8 mouse cellular contexts compared by ENCODE assay signal in genomic region chr10:60407831-60408230, GRCm38 (mm10). TPM values are rescaled to one million over a fixed set of nuclear protein-coding genes. Genes with fewer than 3 reads are reported as not detected.
A peak's percentile ranks its signal among the peaks of the same experiment; 100 is the strongest.
DNase-seq lines count a peak whose midpoint lies in the region; ATAC-seq lines count a peak whose summit lies in the region.

No protein-coding gene starts in this region.

- H3K9ac ChIP-seq in embryonic facial prominence, embryonic 13.5 days, result 0 out of 2 replicates have a peak overlapping the region, but pooled peaks have one; percentile 3

- H3K4me1 ChIP-seq in embryonic facial prominence, embryonic 13.5 days, result 0 out of 2 replicates have a peak, but pooled peaks cover 4% of the 10 kb centered on the region

- DNase-seq in adrenal gland, postnatal 14 days, result peak; percentile 68
- peak; percentile 23 for DNase-seq in heart, postnatal 25 days (ENCODE audit: low spot score)
- peak; percentile 17 to 56 for DNase-seq in layer of hippocampus, adult 8-10 months (ENCODE audit: low spot score in 2 of 2)
- DNase-seq in lung, postnatal 14 days, result peak; percentile 75
- DNase-seq in retina, postnatal 1 day, result peak; percentile 76
- DNase-seq in thymus, postnatal 4 days, result peak; percentile 86

- H3K9me3 ChIP-seq in embryonic facial prominence, embryonic 13.5 days, result no peaks in the 10 kb centered on the region

- WGBS in embryonic facial prominence, embryonic 13.5 days, result 2% methylated on average over 5 of the region's 5 CpGs

- intact Hi-C loops in heart, postnatal 25 days (cut with DNase I), result loop anchor here (2.0 to 5.0 kb wide), 3 partner anchors 61 to 349 kb away; partner anchors contain the start of genes Cdh23 and Vsir

- ATAC-seq in CD4-positive, CD25-positive, alpha-beta regulatory T cell, adult 4 months, result peak; percentile 86
- no peak for ATAC-seq in embryonic facial prominence, embryonic 13.5 days (ENCODE audit: insufficient number of reproducible peaks, insufficient read depth, low FRiP score, low TSS enrichment, low read depth)

- peaks cover 18% of the 10 kb centered on the region; the same call in 1 of the 2 replicates for H3K27me3 ChIP-seq in embryonic facial prominence, embryonic 13.5 days

- no peak overlapping the region for H3K4me3 ChIP-seq in embryonic facial prominence, embryonic 13.5 days

- no peaks in the 10 kb centered on the region for H3K36me3 ChIP-seq in embryonic facial prominence, embryonic 13.5 days

- H3K4me2 ChIP-seq in embryonic facial prominence, embryonic 13.5 days, result no peak overlapping the region

- H3K27ac ChIP-seq in embryonic facial prominence, embryonic 13.5 days, result no peak overlapping the region

RNA-seq across cellular contexts. Expression of gene Gm17455, which starts 8.3 kb away (rescaled TPM):
- 1 to 10 TPM; 1.5 to 3.7 TPM for polyA plus RNA-seq in CD4-positive, CD25-positive, alpha-beta regulatory T cell, adult 4 months (2017; shearing (Covaris generic))
- not detected in 2 replicates for total RNA-seq in adrenal gland, postnatal 14 days (2021)
- 1.9 and 2.0 TPM in 2 replicates for polyA plus RNA-seq in embryonic facial prominence, embryonic 13.5 days (2015; fragmentation: Nextera tagmentation; extraction: Ambion mirVana)
- total RNA-seq in heart, postnatal 25 days (2021), result not detected
- under 1 TPM in 2 of 4 experiments, not detected in 2; 0.45 to 0.55 TPM for total RNA-seq in layer of hippocampus, adult 8-10 months (2022)

Comparison
In these comparisons a context has a peak if more than half of its experiments do, and no peak if none do; other contexts are left out.
1. DNase-seq: peak in every context shown above with its lines; median percentile 86 in thymus, postnatal 4 days; 76 in retina, postnatal 1 day; 75 in lung, postnatal 14 days; 68 in adrenal gland, postnatal 14 days; 36 in layer of hippocampus, adult 8-10 months; 23 in heart, postnatal 25 days.